Mouse (Mus musculus) lung, postnatal 0 days (tissue): ENCODE data around the gene Rnls. TPM values are rescaled to one million over a fixed set of nuclear protein-coding genes. Genes with fewer than 3 reads are reported as not detected.

Experiments
- ATAC-seq: fragments of 200-750 bp; cut with Nextera tagmentation; 2 replicates; pipeline ENCODE4 v1.8.0; 2017; ENCODE audit warnings: moderate library complexity
- DNase-seq: peaks from one replicate; pipeline ENCODE4 v3.0.0-alpha.2; 2016; ENCODE audit warnings: low spot score
- H3K27ac ChIP-seq: fragments of 300-500 bp; sonication (generic); 2 replicates; pipeline ENCODE4 v1.5.1; 2014; ENCODE audit warnings: antibody characterized with exemption, mild to moderate bottlenecking, low read length, mixed read lengths
- H3K27me3 ChIP-seq: fragments of 300-500 bp; sonication (generic); replicated peaks from 2 replicates; pipeline ENCODE4 v1.6.1; 2014; ENCODE audit warnings: low read length, mixed read lengths; ENCODE audit not compliant: insufficient read depth
- H3K36me3 ChIP-seq: fragments of 300-500 bp; sonication (generic); 2 replicates; pipeline ENCODE4 v1.6.1; 2014; ENCODE audit warnings: low read length, mixed read lengths; ENCODE audit not compliant: insufficient read depth
- H3K4me1 ChIP-seq: fragments of 300-500 bp; sonication (generic); 2 replicates; pipeline ENCODE4 v1.6.1; 2014; ENCODE audit warnings: antibody characterized with exemption, low read depth, low read length, mixed read lengths; ENCODE audit not compliant: insufficient read depth
- H3K4me2 ChIP-seq: fragments of 300-500 bp; sonication (generic); replicated peaks from 2 replicates; pipeline ENCODE4 v1.6.1; 2014; ENCODE audit warnings: low read depth, mild to moderate bottlenecking, low read length, moderate library complexity, mixed read lengths
- H3K4me3 ChIP-seq: fragments of 300-500 bp; sonication (generic); 2 replicates; pipeline ENCODE4 v1.5.1; 2014; ENCODE audit warnings: low read depth, low read length
- H3K9ac ChIP-seq: fragments of 300-500 bp; sonication (generic); replicated peaks from 2 replicates; pipeline ENCODE4 v1.6.1; 2014; ENCODE audit warnings: low read depth, mild to moderate bottlenecking
- H3K9me3 ChIP-seq: fragments of 300-500 bp; sonication (generic); 2 replicates; pipeline ENCODE4 v1.6.1; 2016; ENCODE audit warnings: low read length, mixed read lengths
- CTCF ChIP-seq: IDR thresholded peaks from 2 replicates; pipeline ENCODE4 v1.5.1; 2016; ENCODE audit warnings: antibody characterized with exemption, mild to moderate bottlenecking
- EP300 ChIP-seq: IDR thresholded peaks from 2 replicates; pipeline ENCODE4 v1.6.1; 2016; ENCODE audit warnings: antibody characterized with exemption, mild to moderate bottlenecking, control low read depth
- WGBS: fragments of 180-500 bp; shearing (Covaris S2); extraction: QIAGEN DNeasy Blood & Tissue Kit; methylation state at CpG from one replicate; pipeline ENCODE4 v1.1.7; 2014; 5-methylcytosine and 5-hydroxymethylcytosine counted together
- microRNA-seq: library from miRNA; unstranded; fragments of <30 nt; microRNA quantifications from one replicate; pipeline ENCODE4, GENCODE M21; 2016
- polyA plus RNA-seq: library from polyadenylated mRNA; unstranded; fragments of >200 nt; fragmentation: Nextera tagmentation; extraction: Ambion mirVana; gene quantifications from 2 replicates; pipeline ENCODE4 v1.2.1, GENCODE M21; 2015

Rnls gene
- polyA plus RNA-seq, 1 experiment from 2014 or later = 9.6 TPM

- DNase-seq (peak; percentile 26), ATAC-seq (no peak)
- Histone ChIP-seq H3K27me3 (no peaks in the 10 kb centered on the region), H3K36me3 (no peaks in the 10 kb centered on the region), H3K4me3 (no peak overlapping the region), H3K4me2 (no peak overlapping the region), H3K9ac (no peak overlapping the region), H3K4me1 (no peaks in the 10 kb centered on the region), H3K27ac (no peak overlapping the region), H3K9me3 (no peaks in the 10 kb centered on the region)
- 79% methylated on average over 2 of the region's 2 CpGs for WGBS
- no peak for TF ChIP-seq CTCF
- TF ChIP-seq EP300 = no peak
These were observed 303.2 kb downstream of the Rnls start for GRCm38 (mm10) chr19:33088868-33089267.

GRCm38 (mm10) chr19:33087961-33088360 is 304.1 kb downstream of the Rnls start:
- no peaks in the 10 kb centered on the region for H3K9me3 ChIP-seq
- 57% methylated on average over 4 of the region's 4 CpGs for WGBS
- H3K4me3 ChIP-seq = no peak overlapping the region
- no peak overlapping the region for H3K27ac ChIP-seq
- no peak overlapping the region for H3K9ac ChIP-seq
- H3K4me1 ChIP-seq = no peaks in the 10 kb centered on the region
- no peaks in the 10 kb centered on the region for H3K36me3 ChIP-seq
- no peak for ATAC-seq
- no peaks in the 10 kb centered on the region for H3K27me3 ChIP-seq
- no peak overlapping the region for H3K4me2 ChIP-seq
- TF ChIP-seq EP300 = no peak
- TF ChIP-seq CTCF = no peak
- DNase-seq = no peak

Small RNAs within 50 kb of the gene (microRNA-seq; reads per million reads assigned to microRNA genes)
- 7.6 reads per million, percentile 19 among the genes with 10 or more reads in this experiment for gene Mir3970

Other genes starting within 250 kb of the Rnls start
- gene Lipo4, start 125.5 kb upstream of the Rnls start, polyA plus RNA-seq = not detected in 2 replicates
- gene Gm8978, start 233.0 kb upstream of the Rnls start, polyA plus RNA-seq = not detected in 2 replicates